Mouse (Mus musculus): ENCODE results near the gene Zic1.
A peak's percentile ranks its signal among the peaks of the same experiment; 100 is the strongest.

The Zic1 gene

GRCm38 (mm10) chr9:91366226-91366998 is 802 bp upstream of the Zic1 start:
- peak; percentile 70 for DNase-seq

GRCm38 (mm10) chr9:91364971-91365501 is 574 bp downstream of the Zic1 start:
- DNase-seq = peak; percentile 75

DNA sequence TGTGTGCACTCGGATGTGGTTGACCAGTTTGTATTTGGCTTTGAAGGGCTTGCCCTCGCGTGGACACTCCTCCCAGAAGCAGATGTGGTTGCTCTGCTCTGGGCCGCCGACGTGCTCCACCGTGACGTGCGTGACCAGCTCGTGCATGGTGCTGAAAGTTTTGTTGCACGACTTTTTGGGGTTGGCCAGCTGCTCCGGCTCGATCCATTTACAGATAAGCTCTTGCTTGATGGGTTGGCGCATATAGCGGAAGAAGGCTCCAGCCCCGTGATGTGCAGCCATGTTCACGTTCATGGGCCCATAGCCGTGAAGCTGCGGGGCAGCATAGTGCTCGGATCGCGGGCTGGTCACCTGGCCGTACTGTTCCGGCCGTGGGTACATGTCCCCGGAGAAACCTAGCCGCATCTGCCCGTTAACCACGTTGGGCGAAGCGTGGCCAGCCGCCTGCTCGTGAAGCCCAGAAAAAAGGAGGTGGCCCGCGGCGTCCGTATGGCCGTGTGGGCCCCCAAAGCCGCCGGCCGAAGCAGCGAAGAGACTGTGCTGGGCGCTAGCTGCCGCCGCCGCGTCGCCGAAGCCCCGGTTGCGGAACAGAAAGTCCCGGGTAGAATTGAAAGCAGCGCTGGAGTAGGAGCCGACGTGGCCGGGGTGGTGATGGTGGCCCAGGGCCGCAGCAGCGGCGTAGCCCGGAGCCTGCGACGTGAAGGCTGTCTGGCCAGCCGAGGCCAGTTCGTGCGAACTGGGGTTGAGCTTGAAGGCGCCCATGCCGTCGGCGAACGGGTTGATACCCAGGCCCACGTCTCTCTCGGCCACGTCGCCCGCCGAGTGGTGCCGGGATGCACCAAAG is 1.3 kb downstream of the Zic1 start:
- DNase-seq = peak; percentile 66

GRCm38 (mm10) chr9:91363814-91364126 is 1.8 kb downstream of the Zic1 start:
- no peak for DNase-seq

- DNase-seq = peak; percentile 32
These were observed 2.4 kb downstream of the Zic1 start for GRCm38 (mm10) chr9:91363011-91363730.

DNA sequence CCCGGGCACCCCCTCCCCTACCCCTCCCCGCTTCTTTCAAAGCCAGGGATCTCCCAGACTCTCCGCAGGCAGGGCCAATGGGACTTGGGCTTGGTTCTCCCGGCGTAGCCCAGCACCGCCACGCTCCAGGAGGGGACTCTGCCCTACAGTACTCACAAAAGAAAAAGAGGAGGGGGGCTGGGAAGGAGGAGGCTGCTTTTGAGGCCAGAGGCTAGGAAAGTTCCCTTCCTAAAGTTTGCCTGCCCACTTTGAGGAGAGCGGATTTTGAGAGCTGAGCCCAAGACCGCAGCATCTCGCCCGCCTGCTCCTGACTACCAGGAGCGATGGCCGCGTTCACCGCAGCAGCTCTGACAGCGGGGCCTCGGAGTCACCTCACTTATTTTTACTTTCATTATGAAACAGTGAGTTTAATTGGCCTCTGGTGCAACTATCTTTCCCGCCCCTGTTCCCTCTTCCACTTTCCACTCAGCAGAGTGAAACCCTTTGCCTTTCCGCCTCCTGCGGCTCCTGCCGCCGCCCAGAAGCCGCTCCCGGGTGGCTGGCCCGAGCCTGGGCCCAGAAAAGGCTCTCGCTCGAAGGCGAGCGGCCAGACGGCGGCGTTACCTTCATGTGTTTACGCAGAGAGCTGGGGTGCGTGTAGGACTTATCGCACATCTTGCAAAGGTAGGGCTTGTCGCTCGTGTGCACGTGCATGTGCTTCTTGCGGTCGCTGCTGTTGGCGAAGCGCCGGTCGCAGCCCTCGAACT is 3.6 kb downstream of the Zic1 start, which contains the start of gene Zic4:
TSS of gene Zic4 (plus strand) at position 558 of the 746 bp plus-strand sequence.
- peak; percentile 57 for DNase-seq

- DNase-seq = peak; percentile 42
These were observed 4.4 kb downstream of the Zic1 start for GRCm38 (mm10) chr9:91361033-91361855.

- DNase-seq = peak; percentile 26
These were observed 5.2 kb downstream of the Zic1 start for GRCm38 (mm10) chr9:91360151-91361032.

- DNase-seq = peak; percentile 26
These were observed 6.5 kb downstream of the Zic1 start for GRCm38 (mm10) chr9:91358851-91359687.

GRCm38 (mm10) chr9:91357321-91357720 is 8.3 kb downstream of the Zic1 start:
- DNase-seq = peak; percentile 17

DNA sequence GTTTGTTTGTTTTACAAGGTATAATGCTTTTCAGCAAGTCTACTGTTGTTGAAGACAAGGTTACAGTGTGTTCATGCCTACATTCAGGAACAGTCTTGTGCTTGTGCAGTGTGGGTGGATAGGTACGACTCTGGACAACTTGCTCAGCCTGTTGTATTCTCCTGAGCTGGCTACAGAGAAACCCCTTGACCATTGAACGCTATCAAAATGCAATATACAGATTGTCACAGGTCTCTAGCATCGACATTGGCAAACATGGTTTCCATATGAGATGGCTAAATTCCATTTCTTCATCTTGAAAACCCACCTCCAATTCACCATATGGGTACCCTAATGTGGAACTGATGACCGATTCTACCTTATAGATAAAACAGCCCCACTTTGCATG is 9.3 kb downstream of the Zic1 start:
- peak; percentile 31 for DNase-seq

DNA sequence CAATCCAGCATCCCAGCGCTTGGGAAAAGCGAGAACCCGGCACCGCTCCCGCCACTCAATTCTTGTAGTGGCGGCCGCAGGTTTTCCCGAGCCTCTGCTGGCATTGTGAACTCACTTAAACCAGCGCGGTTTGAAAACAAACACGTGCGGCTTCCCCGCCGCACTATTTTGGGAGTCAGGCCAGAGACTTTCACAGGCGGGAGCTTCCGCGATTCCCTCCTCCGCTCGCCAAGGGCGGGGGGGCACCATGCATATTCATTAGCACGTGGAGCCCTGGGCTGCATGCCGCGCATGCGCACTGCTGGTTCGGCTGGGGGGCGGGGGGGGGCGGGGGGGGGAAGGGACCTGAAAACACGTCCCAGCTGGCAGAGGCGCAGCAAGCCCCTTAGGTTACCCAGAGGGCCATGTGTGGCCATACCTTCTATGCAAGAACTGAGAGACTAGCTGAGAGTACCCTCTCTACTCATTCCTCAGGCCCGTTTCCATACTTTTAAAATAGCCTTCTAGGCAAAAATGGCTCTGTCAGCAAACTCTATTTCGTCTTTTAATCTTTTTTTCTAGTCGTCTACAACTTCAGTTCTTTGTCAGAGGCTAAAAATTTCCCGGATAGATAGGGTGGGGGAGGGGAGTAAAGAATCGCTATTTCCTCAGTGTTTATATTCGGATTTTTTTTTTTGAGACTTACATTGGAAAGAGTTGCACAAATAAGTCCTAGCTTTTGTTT is 9.8 kb downstream of the Zic1 start:
- DNase-seq = peak; percentile 96

DNA sequence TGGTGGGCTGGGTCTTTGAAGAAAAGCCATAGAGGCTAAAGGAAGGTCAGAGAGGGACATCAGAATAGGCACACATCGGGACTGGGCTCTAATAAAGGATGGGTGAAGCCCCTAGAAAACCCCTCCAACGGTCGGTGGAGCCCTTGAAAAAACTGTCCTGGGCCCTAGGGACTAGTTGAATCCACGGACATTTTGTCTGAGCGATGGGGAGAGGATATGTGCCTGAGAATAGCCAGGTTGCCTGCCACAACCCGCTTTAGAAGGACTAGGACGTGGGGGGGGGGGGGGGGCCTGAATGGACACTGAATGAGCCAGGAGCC is 10.4 kb downstream of the Zic1 start:
- DNase-seq = no peak

- DNase-seq = peak; percentile 65
These were observed 11.0 kb downstream of the Zic1 start for GRCm38 (mm10) chr9:91354434-91355269.

GRCm38 (mm10) chr9:91353551-91354433 is 11.8 kb downstream of the Zic1 start:
- DNase-seq = peak; percentile 73

DNA sequence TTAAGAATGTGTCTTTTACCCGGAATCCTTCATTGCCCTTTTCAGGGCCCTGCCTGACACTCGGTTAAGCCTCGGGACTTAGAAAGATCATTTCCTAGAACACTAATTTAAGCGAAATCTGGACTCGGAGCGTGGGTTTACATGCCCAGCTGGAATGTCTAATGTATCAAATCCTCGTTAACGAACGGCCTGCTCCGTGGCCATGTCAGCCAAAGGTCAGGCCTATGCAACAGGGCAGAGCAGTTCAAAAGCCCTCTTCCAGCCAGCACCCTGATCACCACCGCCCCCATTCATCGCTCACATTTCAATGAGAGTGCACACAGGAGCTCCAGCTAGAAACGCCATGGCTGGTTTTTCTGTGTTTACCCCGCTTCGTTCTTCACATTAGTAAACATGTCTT is 12.8 kb downstream of the Zic1 start:
- DNase-seq = peak; percentile 69

DNA sequence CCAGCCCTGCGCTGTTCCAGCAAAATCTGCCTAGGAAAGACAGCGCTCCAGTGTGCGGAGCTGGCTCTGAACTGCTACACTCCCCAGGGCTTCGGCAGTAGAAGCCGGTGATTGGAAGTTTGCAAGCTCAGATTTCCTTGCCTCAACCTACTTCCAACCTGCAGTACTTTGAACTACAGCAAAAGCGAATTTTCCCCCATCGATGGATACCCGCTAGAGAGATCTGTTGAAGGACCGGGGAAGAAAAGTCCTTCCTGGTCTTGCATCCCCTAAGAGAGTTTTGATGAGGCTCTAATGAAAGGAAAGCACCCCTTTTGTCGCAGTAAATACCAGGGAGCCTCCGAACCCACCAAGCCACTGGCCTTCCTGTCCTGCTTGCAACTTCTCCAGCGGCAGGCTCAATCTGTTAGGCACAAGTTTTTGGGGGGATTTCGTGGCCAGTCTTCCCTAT is 13.6 kb downstream of the Zic1 start:
- peak; percentile 60 for DNase-seq
